Mouse (Mus musculus): ENCODE measurements around the gene Pkp4. TPM values are rescaled to one million over a fixed set of nuclear protein-coding genes. Genes with fewer than 3 reads are reported as not detected.

Gene Pkp4
- total RNA-seq (2021) = 100 to 1,000 TPM; 229 to 242 TPM

GRCm38 (mm10) chr2:59160605-59160963 lies at the start of gene Pkp4, which contains the start of gene Ccdc148:
Gene Pkp4, plus strand, starts transcription at chr2:59160850.
Gene Ccdc148, minus strand, starts transcription at chr2:59160683.
- DNase-seq = peak; percentile 94

- DNase-seq = no peak
These were observed 31.6 kb upstream of the Pkp4 start for GRCm38 (mm10) chr2:59129023-59129422.

- no peak for DNase-seq
These were observed 30.8 kb upstream of the Pkp4 start for GRCm38 (mm10) chr2:59129821-59130220.

GRCm38 (mm10) chr2:59131044-59131443 lies 29.6 kb upstream of the Pkp4 start:
- DNase-seq = no peak

GRCm38 (mm10) chr2:59155428-59155827 lies 5.2 kb upstream of the Pkp4 start:
- DNase-seq = no peak

GRCm38 (mm10) chr2:59158117-59158516 lies 2.5 kb upstream of the Pkp4 start:
- no peak for DNase-seq

GRCm38 (mm10) chr2:59159961-59160604 lies 567 bp upstream of the Pkp4 start:
- DNase-seq = no peak

GRCm38 (mm10) chr2:59161021-59161440 lies 381 bp downstream of the Pkp4 start:
- peak; percentile 49 for DNase-seq

GRCm38 (mm10) chr2:59161441-59162284 lies 1.0 kb downstream of the Pkp4 start:
- peak; percentile 77 for DNase-seq

GRCm38 (mm10) chr2:59162285-59162600 lies 1.6 kb downstream of the Pkp4 start:
- DNase-seq = no peak

GRCm38 (mm10) chr2:59166976-59167375 lies 6.3 kb downstream of the Pkp4 start:
- DNase-seq = no peak

- DNase-seq = no peak
These were observed 7.2 kb downstream of the Pkp4 start for GRCm38 (mm10) chr2:59167830-59168229.

GRCm38 (mm10) chr2:59169572-59170207 lies 9.0 kb downstream of the Pkp4 start:
- DNase-seq = no peak

- DNase-seq = no peak
These were observed 9.5 kb downstream of the Pkp4 start for GRCm38 (mm10) chr2:59170208-59170589.

GRCm38 (mm10) chr2:59170593-59170992 lies 9.9 kb downstream of the Pkp4 start:
- no peak for DNase-seq

GRCm38 (mm10) chr2:59171533-59171932 lies 10.9 kb downstream of the Pkp4 start:
- no peak for DNase-seq

- DNase-seq = no peak
These were observed 15.3 kb downstream of the Pkp4 start for GRCm38 (mm10) chr2:59175926-59176325.

GRCm38 (mm10) chr2:59178191-59178590 lies 17.5 kb downstream of the Pkp4 start:
- DNase-seq = no peak

GRCm38 (mm10) chr2:59178960-59179359 lies 18.3 kb downstream of the Pkp4 start:
- DNase-seq = no peak

GRCm38 (mm10) chr2:59179487-59179886 lies 18.8 kb downstream of the Pkp4 start:
- DNase-seq = no peak

GRCm38 (mm10) chr2:59181321-59182113 lies 20.9 kb downstream of the Pkp4 start:
- DNase-seq = no peak

GRCm38 (mm10) chr2:59183541-59183940 lies 22.9 kb downstream of the Pkp4 start:
- no peak for DNase-seq

Data from heart, postnatal 4 days (tissue).